Mouse (Mus musculus): ENCODE results near the gene Fthl17a. TPM values are rescaled to one million over a fixed set of nuclear protein-coding genes. Genes with fewer than 3 reads are reported as not detected.

The Fthl17a gene
- polyA plus RNA-seq (2012), result not detected in 2 replicates

GRCm38 (mm10) chrX:85249379-85249778 is at the start of gene Fthl17a:
TSS of gene Fthl17a (plus strand) at chrX:85249679.
- peaks cover 3% of the 10 kb centered on the region; the same call in 1 of the 2 replicates for H3K9me3 ChIP-seq (ENCODE audit: control insufficient read depth, low read length)
- no peaks in the 10 kb centered on the region for H3K27me3 ChIP-seq (ENCODE audit: control insufficient read depth)
- H3K4me3 ChIP-seq (replicated peaks), result no peak within 1 kb of the TSS
- no peaks in the 10 kb centered on the region for H3K4me1 ChIP-seq (ENCODE audit: control insufficient read depth)
- H3K36me3 ChIP-seq (ENCODE audit: control insufficient read depth), result no peaks in the 10 kb centered on the region
- no peak for TF ChIP-seq TAL1 (IDR thresholded peaks at IDR 0.05; ENCODE audit: low read length)
- no peak for TF ChIP-seq GATA1 (IDR thresholded peaks at IDR 0.05; ENCODE audit: low read length)

DNA sequence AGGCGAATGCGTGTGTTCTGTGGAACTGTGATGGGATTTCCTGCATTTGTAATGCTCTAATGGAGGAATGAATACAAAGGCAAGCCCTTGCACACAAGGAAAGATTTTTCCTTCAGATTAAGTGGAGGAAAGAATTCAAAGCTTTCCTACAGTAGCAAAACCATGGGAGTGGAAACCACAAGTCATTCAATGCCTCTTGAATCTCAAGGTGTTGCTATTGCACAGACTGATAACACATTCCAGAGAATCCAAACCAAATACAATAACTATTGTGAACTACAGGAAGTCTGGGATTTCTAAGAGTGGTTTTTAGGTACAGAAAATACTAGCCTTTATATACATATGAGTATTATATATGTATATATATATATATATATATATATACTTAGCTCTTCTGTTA is 42.5 kb upstream of the Fthl17a start:
- Histone ChIP-seq H3K27me3 (ENCODE audit: control insufficient read depth) (no peaks in the 10 kb centered on the region; the same call in 1 of the 2 replicates), H3K4me1 (ENCODE audit: control insufficient read depth) (no peaks in the 10 kb centered on the region)

DNA sequence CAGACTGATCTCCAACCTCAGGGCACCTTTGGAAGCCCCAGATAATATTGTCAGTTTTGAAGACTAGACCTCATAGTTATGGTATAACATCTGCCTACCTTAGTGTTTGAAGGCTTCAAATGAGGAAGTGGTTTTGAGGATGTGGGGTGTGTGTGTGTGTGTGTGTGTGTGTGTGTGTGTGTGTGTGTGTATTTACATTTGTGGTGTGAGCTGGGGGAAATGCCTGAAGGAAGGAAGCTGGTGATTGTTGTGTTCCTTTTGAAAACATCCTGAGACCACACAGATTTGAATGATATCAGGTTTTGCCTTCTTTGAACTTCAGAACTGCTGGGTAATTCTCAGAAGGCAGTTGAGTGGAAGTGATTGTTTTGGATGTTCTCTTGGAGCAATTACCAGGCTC is 22.6 kb upstream of the Fthl17a start:
- H3K27me3 ChIP-seq (ENCODE audit: control insufficient read depth), result no peaks in the 10 kb centered on the region
- no peaks in the 10 kb centered on the region for H3K9me3 ChIP-seq (ENCODE audit: control insufficient read depth, low read length)
- no peak for TF ChIP-seq TAL1 (IDR thresholded peaks at IDR 0.05; ENCODE audit: low read length)
- no peak for TF ChIP-seq GATA1 (IDR thresholded peaks at IDR 0.05; ENCODE audit: low read length)
- H3K4me3 ChIP-seq (replicated peaks), result no peak overlapping the region
- no peaks in the 10 kb centered on the region for H3K4me1 ChIP-seq (ENCODE audit: control insufficient read depth)
- H3K36me3 ChIP-seq (ENCODE audit: control insufficient read depth), result no peaks in the 10 kb centered on the region

More for the DNA sequence above, 42.5 kb upstream of the Fthl17a start:
- no peaks in the 10 kb centered on the region for H3K36me3 ChIP-seq (ENCODE audit: control insufficient read depth)
- H3K9me3 ChIP-seq (ENCODE audit: control insufficient read depth, low read length), result no peaks in the 10 kb centered on the region
- no peak overlapping the region for H3K4me3 ChIP-seq (replicated peaks)
- no peak for TF ChIP-seq TAL1 (IDR thresholded peaks at IDR 0.05; ENCODE audit: low read length)
- TF ChIP-seq GATA1 (IDR thresholded peaks at IDR 0.05; ENCODE audit: low read length), result no peak

DNA sequence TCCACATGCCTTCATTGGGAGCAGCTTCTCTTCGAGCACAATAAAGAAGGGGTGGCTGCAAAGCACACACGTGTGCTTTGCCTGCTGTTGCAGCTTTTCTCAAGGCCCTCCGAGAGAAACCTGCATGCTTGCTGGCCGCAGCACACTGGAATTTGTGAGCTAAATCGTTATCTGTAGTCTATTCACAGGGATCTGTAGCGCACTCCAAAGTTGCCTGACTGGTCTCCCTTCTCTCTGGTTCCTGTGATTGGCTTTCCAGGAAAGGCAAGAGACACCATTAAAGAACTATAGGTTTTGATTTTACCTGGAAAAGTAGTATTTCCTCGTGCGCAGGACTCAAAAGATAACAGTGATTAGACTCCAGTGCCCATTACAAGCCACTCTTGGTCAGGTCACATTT is 22.3 kb downstream of the Fthl17a start:
- Histone ChIP-seq H3K4me1 (ENCODE audit: control insufficient read depth) (no peaks in the 10 kb centered on the region), H3K36me3 (ENCODE audit: control insufficient read depth) (no peaks in the 10 kb centered on the region), H3K27me3 (ENCODE audit: control insufficient read depth) (no peaks in the 10 kb centered on the region), H3K9me3 (ENCODE audit: control insufficient read depth, low read length) (peaks cover 7% of the 10 kb centered on the region), H3K4me3 (replicated peaks) (no peak overlapping the region)
- TF ChIP-seq GATA1 (IDR thresholded peaks at IDR 0.05; ENCODE audit: low read length), result no peak
- no peak for TF ChIP-seq TAL1 (IDR thresholded peaks at IDR 0.05; ENCODE audit: low read length)

DNA sequence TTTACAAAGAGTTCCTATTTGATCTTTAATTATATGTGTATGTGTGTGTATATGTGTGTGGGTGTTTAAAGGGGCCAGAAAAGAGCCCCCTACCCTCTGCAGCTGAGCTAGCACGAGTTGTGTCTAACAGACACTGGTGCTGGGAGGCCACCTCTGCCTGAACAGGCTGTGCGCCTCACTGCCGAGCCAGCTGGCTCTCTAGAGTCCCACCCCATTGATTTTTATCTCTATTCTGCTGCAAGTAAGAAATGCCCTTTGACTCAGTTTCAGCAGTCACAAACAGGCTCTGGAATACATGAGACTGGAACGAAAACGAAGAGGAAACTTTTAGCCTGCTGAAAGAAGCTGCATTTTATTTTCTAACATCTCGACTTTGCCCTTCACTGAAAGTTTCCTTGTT is 22.8 kb downstream of the Fthl17a start:
- Histone ChIP-seq H3K27me3 (ENCODE audit: control insufficient read depth) (no peaks in the 10 kb centered on the region), H3K9me3 (ENCODE audit: control insufficient read depth, low read length) (peaks cover 7% of the 10 kb centered on the region), H3K4me3 (replicated peaks) (no peak overlapping the region), H3K36me3 (ENCODE audit: control insufficient read depth) (no peaks in the 10 kb centered on the region), H3K4me1 (ENCODE audit: control insufficient read depth) (no peaks in the 10 kb centered on the region)
- TF ChIP-seq GATA1 (IDR thresholded peaks at IDR 0.05; ENCODE audit: low read length) (no peak), TAL1 (IDR thresholded peaks at IDR 0.05; ENCODE audit: low read length) (no peak)

GRCm38 (mm10) chrX:85289846-85290245 is 40.4 kb downstream of the Fthl17a start:
- no peaks in the 10 kb centered on the region for H3K4me1 ChIP-seq (ENCODE audit: control insufficient read depth)
- no peak overlapping the region for H3K4me3 ChIP-seq (replicated peaks)
- H3K9me3 ChIP-seq (ENCODE audit: control insufficient read depth, low read length), result peaks cover 2% of the 10 kb centered on the region; the same call in 1 of the 2 replicates
- no peak for TF ChIP-seq TAL1 (IDR thresholded peaks at IDR 0.05; ENCODE audit: low read length)
- TF ChIP-seq GATA1 (IDR thresholded peaks at IDR 0.05; ENCODE audit: low read length), result no peak
- no peaks in the 10 kb centered on the region for H3K27me3 ChIP-seq (ENCODE audit: control insufficient read depth)
- no peaks in the 10 kb centered on the region for H3K36me3 ChIP-seq (ENCODE audit: control insufficient read depth)

GRCm38 (mm10) chrX:85292781-85293180 is 43.3 kb downstream of the Fthl17a start:
- TF ChIP-seq TAL1 (IDR thresholded peaks at IDR 0.05; ENCODE audit: low read length) (no peak), GATA1 (IDR thresholded peaks at IDR 0.05; ENCODE audit: low read length) (no peak)

GRCm38 (mm10) chrX:85294001-85294400 is 44.5 kb downstream of the Fthl17a start:
- H3K4me1 ChIP-seq (ENCODE audit: control insufficient read depth), result no peaks in the 10 kb centered on the region
- H3K4me3 ChIP-seq (replicated peaks), result no peak overlapping the region
- no peaks in the 10 kb centered on the region for H3K27me3 ChIP-seq (ENCODE audit: control insufficient read depth)
- no peaks in the 10 kb centered on the region; the same call in 1 of the 2 replicates for H3K9me3 ChIP-seq (ENCODE audit: control insufficient read depth, low read length)
- no peak for TF ChIP-seq GATA1 (IDR thresholded peaks at IDR 0.05; ENCODE audit: low read length)
- no peak for TF ChIP-seq TAL1 (IDR thresholded peaks at IDR 0.05; ENCODE audit: low read length)
- no peaks in the 10 kb centered on the region for H3K36me3 ChIP-seq (ENCODE audit: control insufficient read depth)

More at GRCm38 (mm10) chrX:85292781-85293180, 43.3 kb downstream of the Fthl17a start:
- Histone ChIP-seq H3K27me3 (ENCODE audit: control insufficient read depth) (no peaks in the 10 kb centered on the region), H3K4me1 (ENCODE audit: control insufficient read depth) (no peaks in the 10 kb centered on the region), H3K4me3 (replicated peaks) (no peak overlapping the region), H3K36me3 (ENCODE audit: control insufficient read depth) (no peaks in the 10 kb centered on the region), H3K9me3 (ENCODE audit: control insufficient read depth, low read length) (no peaks in the 10 kb centered on the region; the same call in 1 of the 2 replicates)

DNA sequence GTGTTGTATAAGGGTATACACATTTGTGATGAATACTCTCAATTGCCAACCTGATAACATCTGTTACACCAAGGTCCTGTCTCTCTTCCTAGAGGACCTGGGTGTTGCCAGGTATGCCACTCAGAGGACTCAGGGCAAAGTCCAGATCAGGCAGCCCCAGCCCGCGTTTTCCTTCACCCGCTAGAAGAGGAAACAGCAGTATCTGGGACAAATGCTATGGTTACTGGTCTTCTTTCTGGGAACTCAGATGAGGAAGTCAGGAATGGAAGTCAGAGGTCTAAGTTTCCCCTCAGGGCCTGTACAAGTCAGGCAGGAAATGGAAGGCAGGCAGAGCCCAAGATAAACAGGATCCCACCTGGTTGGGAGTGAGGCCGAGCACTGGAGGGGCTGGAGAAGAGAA is 55.2 kb downstream of the Fthl17a start:
- Histone ChIP-seq H3K36me3 (ENCODE audit: control insufficient read depth) (no peaks in the 10 kb centered on the region), H3K4me1 (ENCODE audit: control insufficient read depth) (no peaks in the 10 kb centered on the region), H3K27me3 (ENCODE audit: control insufficient read depth) (no peaks in the 10 kb centered on the region), H3K9me3 (ENCODE audit: control insufficient read depth, low read length) (no peaks in the 10 kb centered on the region), H3K4me3 (replicated peaks) (no peak overlapping the region)
- no peak for TF ChIP-seq TAL1 (IDR thresholded peaks at IDR 0.05; ENCODE audit: low read length)
- TF ChIP-seq GATA1 (IDR thresholded peaks at IDR 0.05; ENCODE audit: low read length), result no peak

- H3K9me3 ChIP-seq (ENCODE audit: control insufficient read depth, low read length), result no peaks in the 10 kb centered on the region
- no peaks in the 10 kb centered on the region for H3K27me3 ChIP-seq (ENCODE audit: control insufficient read depth)
- H3K36me3 ChIP-seq (ENCODE audit: control insufficient read depth), result no peaks in the 10 kb centered on the region
- TF ChIP-seq GATA1 (IDR thresholded peaks at IDR 0.05; ENCODE audit: low read length) (no peak), TAL1 (IDR thresholded peaks at IDR 0.05; ENCODE audit: low read length) (no peak)
- H3K4me3 ChIP-seq (replicated peaks), result no peak overlapping the region
- H3K4me1 ChIP-seq (ENCODE audit: control insufficient read depth), result no peaks in the 10 kb centered on the region
These were observed 69.1 kb downstream of the Fthl17a start for GRCm38 (mm10) chrX:85318576-85318975.
